Mouse (Mus musculus) G1E-ER4 (cell line): ENCODE results near the gene Cic. TPM values are rescaled to one million over a fixed set of nuclear protein-coding genes. Genes with fewer than 3 reads are reported as not detected.

Source experiments
- GATA1 ChIP-seq: IDR thresholded peaks from one replicate; pipeline ENCODE4 v1.8.0; 2012; ENCODE audit warnings: low read length, inconsistent platforms
- polyA plus RNA-seq: library from polyadenylated mRNA; stranded (reverse); fragments of >175 nt; gene quantifications from 2 replicates; pipeline ENCODE4 v1.2.3, GENCODE M21; 2012

The Cic gene
- polyA plus RNA-seq, 1 experiment, result 729 TPM

DNA sequence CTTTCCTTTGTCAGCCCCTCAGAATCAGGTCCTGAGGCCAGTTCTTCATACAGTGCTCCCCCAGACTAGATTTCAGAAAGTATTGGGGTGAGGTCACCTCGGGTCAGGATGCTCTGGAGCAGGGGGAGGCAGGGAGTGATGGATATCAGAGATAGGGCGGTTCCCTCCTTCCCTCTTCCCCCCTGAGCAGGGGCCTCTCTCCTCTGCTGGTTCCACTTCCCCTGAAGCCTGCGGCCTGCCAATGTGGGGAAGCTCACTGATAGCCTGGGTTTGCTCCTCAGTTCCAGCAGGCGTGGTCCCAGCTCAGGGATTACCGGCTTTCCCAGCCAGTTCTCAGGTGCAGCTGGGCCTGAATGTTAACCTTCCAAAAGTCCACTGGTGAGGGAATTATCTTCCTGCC is 16.1 kb downstream of the Cic start:
- no peak for TF ChIP-seq GATA1

DNA sequence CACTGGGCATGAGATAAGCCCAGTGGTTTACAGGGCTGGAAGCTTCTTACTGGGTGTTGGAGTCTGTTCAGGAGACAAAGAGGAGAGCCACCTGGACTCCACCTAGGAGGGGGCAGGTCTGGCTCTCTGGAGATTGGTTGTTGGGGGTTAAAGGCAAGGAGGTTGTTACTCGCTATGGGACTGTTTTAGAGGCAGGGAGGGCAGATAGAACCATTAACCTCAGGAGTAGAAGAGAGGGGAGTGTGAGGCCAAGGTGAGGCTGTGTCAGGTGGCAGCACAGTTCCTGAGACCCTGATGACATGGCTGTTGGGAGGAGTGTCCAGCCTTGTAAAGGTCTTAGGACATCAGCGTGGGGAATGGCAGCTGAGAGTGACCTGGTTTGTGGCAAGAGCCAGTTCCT is 16.7 kb downstream of the Cic start:
- no peak for TF ChIP-seq GATA1

DNA sequence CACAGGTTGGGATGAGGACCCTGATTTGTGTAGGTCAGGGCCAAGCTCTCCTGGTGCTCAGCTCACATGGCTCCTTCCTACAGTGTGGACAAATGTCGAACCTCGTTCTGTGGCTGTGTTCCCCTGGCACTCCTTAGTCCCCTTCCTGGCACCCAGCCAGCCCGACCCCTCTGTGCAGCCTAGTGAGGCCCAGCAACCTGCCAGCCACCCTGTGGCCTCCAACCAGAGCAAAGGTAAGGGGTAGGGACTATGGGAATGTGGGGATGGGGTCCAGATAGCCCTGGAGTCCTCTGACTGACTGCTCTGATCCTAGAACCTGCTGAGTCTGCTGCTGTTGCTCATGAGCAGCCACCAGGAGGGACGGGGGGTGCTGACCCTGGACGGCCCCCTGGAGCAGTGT is 17.3 kb downstream of the Cic start:
- no peak for TF ChIP-seq GATA1

DNA sequence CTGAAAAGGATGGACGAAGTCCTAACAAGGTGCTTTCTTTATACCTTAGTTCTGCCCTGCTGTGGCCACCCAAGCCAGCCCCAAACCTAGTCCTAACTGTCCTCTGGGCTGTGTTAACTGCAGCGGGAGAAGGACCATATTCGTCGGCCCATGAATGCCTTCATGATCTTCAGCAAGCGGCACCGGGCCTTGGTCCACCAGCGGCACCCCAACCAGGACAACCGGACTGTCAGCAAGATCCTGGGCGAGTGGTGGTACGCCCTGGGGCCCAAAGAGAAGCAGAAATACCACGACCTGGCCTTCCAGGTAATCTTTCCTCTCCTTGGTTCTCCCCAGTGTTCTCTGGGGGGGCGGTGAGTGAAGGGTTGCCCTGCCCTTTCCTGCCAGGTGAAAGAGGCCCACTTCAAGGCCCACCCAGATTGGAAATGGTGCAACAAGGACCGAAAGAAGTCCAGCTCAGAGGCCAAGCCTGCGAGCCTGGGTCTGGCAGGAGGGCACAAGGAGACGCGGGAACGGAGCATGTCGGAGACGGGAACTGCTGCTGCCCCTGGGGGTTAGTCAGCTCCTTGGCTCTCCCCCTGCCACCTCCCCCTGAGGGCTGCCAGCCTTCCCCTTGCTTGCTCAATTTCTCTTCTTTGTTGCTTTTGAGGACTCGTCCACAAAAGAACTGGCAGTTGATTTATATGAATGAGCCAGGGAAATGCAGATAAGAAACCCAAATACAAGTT is 18.2 kb downstream of the Cic start:
- no peak for TF ChIP-seq GATA1

DNA sequence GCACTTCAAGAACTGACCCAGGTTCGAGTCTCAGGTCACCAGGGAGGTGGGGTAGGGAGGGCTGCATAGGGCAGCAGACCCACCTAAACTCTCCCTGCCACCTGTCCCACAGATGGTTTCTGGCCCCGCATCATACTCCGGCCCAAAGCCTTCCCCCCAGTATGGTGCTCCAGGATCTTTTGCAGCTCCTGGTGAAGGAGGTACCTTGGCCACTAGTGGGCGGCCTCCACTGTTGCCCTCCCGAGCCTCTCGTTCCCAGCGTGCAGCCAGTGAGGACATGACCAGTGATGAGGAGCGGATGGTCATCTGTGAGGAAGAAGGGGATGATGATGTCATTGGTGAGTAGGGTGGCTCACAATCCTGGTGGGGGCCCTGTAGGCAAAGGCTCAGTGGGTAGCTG is 19.5 kb downstream of the Cic start:
- TF ChIP-seq GATA1, result no peak

DNA sequence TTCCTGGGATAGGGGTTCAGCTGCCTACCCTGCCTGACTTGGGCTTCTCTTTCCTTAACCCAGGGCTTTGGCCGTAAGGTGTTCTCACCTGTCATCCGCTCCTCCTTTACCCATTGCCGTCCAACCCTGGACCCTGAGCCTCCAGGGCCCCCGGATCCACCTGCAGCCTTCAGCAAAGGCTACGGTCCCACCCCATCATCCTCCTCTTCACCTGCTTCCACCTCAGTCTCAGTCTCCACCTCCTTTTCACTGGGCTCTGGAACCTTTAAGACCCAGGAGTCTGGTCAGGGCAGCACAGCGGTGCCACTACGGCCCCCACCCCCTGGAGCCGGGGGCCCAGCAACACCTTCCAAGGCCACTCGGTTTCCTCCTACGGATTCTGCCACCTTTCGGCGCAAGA is 20.5 kb downstream of the Cic start:
- TF ChIP-seq GATA1, result no peak

DNA sequence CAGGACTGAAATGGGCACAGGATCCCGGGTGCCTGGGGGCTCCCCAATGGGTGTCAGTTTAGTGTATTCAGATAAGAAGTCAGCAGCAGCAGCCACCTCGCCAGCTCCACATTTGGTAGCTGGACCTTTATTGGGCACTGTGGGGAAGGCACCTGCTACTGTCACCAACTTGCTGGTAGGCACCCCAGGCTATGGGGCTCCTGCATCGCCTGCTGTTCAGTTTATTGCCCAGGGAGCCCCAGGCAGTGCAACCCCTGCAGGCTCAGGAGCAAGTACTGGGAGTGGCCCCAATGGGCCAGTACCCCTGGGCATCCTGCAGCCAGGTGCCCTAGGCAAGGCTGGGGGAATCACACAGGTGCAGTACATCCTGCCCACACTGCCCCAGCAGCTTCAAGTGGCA is 21.2 kb downstream of the Cic start:
- TF ChIP-seq GATA1, result no peak

DNA sequence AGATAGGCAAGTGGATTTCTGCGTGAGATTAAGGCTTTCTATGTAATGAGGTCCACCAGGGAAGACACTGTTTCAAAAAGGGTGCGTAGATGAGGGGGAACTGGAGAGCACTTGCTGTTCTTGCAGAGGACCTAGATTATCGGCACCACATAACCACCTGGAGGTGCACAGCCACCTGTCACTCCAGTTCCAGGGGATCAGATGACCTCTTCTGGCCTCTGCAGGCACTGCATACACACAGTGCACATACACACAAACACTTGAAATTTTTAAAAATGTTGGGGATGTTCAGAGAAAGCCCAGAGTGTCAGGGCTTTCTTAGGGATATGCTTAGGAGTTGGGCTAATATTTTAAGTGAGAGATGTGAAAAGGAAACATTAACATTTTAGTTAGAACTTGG is 22.4 kb downstream of the Cic start:
- no peak for TF ChIP-seq GATA1

DNA sequence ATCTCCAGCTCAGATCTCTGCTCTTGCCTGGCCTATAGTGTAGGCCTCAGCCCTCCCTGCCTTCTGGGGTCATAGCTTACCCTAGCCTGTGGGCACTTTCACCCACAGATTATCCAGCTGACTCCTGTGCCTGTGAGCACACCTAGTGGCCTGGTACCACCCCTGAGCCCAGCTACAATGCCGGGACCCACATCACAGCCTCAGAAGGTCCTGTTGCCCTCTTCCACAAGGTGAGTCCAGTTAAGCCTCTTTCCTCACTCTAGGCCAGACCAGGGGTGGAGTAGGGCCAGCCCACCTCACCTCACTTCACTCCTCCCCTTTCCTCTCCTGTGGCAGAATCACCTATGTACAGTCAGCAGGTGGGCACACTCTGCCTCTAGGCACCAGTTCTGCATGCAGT is 23.0 kb downstream of the Cic start:
- TF ChIP-seq GATA1, result no peak

DNA sequence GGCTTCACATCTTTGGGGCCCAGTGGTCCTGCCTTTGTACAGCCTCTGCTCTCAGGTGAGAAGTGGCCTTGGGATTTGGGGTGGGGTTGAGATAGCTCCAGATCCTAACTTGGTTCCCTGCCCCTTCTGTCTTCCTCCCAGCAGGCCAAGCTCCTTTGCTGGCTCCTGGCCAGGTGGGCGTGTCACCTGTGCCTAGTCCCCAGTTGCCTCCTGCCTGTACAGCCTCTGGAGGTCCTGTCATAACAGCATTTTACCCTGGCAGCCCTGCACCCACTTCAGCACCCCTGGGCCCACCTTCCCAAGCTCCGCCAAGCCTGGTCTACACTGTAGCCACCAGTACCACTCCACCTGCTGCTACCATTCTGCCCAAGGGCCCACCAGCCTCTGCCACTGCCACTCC is 23.4 kb downstream of the Cic start:
- TF ChIP-seq GATA1, result no peak

DNA sequence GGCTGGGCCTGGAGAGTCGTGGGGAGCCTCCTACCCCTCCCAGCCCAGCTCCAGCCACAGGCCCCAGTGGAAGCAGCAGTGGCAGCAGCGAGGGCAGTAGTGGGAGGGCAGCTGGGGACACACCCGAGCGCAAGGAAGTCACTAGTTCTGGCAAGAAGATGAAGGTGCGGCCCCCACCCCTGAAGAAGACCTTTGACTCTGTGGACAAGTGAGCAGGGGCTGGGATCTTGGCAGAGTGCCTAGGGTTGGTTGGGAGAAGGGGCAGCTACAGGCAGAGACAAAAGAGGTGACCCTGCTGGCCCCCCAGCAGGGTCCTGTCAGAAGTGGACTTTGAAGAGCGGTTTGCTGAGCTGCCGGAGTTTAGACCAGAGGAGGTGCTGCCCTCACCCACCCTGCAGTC is 24.6 kb downstream of the Cic start:
- TF ChIP-seq GATA1, result no peak

DNA sequence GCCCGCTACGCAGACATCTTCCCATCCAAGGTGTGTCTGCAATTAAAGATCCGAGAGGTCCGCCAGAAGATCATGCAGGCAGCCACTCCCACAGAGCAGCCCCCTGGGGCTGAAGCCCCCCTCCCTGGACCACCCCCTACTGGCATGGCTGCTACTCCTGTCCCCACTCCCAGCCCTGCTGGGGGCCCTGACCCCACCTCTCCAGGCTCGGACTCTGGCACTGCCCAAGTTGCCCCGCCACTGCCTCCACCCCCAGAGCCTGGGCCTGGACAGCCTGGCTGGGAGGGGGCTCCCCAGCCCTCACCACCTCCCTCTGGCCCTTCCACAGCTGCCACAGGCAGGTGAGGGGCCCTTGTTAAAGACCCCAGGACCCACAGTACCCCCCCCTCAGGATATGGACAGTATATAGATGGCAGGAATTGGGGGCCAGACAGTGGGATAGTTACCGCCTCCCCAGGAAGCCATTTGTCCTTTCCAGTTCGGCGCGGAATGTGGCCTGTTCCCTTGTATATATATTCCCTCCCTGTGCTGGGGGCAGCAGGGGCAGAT is 25.8 kb downstream of the Cic start:
- no peak for TF ChIP-seq GATA1

DNA sequence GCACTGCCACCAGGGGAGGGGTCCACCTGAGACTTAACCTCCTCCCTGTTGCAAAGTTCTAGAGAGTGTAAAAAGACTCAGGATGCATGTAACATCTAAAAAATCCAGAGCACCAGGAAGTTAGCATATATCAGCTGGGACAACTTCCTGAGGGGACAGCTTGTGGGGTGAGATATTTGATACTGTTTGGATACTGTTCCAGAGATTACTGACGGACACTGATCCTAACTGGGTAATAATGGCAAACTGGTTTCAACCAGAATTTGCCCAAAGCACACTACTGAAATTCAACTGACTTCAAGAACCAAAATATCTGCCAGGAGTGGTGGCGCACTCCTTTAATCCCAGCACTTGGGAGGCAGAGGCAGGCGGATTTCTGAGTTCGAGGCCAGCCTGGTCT is 27.0 kb downstream of the Cic start:
- no peak for TF ChIP-seq GATA1

DNA sequence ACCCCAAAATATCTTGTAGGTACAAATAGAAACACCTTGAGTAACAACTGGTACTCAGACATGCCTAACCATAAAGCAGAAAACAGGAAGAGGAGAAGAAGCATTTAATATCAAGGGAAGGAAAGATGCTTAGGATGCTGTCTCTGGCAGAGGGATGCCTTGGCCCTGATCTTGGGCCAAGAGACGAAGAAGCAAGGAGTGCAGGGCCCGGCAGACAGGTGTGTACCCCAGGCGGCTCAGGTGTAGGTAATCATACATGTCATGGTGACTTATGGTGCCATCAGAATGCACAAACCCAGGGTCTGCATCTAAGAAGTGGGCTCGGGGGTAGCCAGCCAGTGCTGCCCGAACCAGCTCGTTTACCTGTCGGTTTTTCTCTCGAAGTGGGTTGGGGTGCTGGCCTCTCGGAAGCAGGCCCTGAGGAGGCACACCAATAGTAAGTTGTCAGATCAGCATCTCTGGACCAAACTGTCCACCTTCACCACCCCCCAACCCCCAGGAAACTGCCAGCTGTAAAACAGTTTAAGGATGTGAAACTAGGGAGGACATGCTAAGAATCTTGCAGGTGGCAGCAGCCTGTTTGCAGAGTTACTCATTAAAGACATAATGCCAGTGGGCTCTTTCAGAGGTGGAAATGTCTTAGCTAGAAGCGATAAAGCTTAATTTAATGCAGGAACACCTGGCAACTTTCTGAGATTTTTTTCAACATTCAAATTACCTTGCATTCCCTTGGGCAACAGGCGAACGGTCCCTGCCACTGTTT is 27.6 kb downstream of the Cic start:
- no peak for TF ChIP-seq GATA1

DNA sequence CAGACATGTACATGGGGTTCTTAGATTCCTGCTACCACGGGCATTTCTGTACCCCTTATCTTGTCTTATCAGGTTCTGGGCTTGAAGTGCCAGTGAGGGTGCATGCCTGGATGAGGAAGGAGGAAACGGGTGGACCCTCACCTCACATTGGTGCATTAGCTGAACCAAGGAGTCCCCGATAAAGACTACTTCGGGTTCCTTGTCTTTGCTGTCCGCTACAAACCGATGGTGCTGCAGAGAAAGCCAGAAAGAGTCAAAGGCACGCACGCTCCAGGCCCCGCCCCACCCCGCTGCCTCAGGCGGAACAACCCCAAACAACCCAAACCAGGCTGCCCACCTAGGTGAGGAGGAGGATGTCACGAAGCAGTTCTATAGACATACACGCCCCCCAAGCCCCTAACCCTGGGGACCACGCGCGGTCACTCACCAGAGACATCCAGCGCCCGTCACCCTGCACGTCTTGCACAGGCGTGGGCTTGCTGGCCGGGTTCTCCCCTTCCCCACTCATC is 29.5 kb downstream of the Cic start:
- peak; percentile 54 for TF ChIP-seq GATA1

DNA sequence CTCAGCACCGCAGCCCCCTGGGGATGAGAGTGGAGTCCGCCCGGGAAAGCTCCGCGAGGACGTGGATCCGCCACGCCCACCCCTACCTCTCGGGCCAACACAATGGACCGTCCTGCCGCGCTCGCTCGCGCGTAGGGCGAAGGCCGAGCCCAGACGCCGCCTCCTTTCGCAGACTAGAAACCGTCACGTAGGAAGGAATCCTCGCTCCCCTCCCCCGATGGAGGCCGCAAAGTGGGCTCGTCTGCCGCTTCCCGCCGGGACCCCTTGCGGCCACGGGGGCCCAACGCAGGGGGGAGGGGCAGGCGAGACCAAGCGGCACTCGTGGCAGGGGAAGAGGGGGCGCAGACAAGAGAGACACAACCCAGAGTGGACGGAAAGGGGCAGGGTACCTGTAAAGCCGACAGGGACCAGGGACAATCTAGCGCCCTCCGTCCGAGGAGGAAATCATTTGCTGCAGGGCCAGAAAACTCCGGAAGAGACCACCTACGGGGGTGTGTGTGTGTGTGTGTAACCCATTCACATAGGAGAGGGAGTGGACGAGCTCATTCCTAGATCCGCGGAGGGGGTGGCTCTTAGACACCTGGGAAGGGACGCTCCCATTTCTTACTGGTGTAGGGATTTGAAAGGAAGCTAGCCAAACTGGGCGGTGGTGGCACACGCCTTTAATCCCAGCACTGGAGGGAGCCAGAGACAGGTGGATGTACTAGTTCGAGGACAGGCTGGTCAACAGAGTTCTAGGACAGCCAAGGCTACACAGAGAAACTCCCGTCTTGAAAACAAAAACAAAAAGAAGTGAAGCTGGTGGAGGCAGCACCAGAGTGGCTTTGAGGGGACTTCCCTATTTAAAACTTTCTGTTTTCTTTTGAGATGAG is 30.2 kb downstream of the Cic start, which contains the start of gene Pafah1b3:
Gene Pafah1b3, minus strand, starts transcription at position 533 of the 872 bp plus-strand sequence.
- no peak for TF ChIP-seq GATA1
